Mouse (Mus musculus): ENCODE data around the gene Slc6a6. TPM values are rescaled to one million over a fixed set of nuclear protein-coding genes. Genes with fewer than 3 reads are reported as not detected.

Gene Slc6a6
- total and polyA plus RNA-seq, 3 experiments, result 54.6 to 90.0 TPM; not detected in 1

DNA sequence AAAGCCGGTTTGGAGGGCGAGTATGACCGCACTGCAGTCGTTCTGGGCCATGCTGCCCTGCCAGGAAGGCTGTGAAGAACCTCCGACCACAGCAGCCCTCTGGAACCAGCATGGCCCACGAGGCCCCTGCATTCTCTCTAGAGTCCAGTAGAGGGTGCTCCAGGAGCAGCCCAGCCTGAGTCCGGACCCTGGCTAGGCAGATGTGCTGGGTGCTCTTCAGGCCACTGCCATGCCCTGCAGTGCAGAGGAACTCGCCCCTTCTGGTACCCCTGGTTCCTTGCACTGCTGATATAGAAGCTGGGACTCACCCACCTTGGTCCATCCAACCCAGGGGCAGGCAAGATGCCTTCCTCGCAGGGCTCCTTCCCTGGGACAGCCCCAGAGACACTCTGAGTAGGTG lies 92.7 kb downstream of the Slc6a6 start:
- no peaks in the 10 kb centered on the region for H3K36me3 ChIP-seq (ENCODE audit: control insufficient read depth in 1 of 2, insufficient read depth in 2 of 2, low read length in 2 of 2)
- TF ChIP-seq MYB (IDR thresholded peaks at IDR 0.05; ENCODE audit: low read depth, low read length), result no peak
- TF ChIP-seq ZC3H11A (IDR thresholded peaks at IDR 0.05; ENCODE audit: low read depth, low read length), result peak; percentile 63
- no peak for TF ChIP-seq MXI1 (IDR thresholded peaks at IDR 0.05; ENCODE audit: low read depth, low read length)
- TF ChIP-seq NRF1 (IDR thresholded peaks at IDR 0.05; ENCODE audit: insufficient read depth, low read depth, low read length, poor library complexity, severe bottlenecking), result no peak
- TF ChIP-seq SMC3 (IDR thresholded peaks at IDR 0.05; ENCODE audit: low read depth, low read length), result peak; percentile 84
- no peak for TF ChIP-seq MYC (IDR thresholded peaks at IDR 0.05; ENCODE audit: low read depth, low read length)
- no peak for TF ChIP-seq TCF12 (IDR thresholded peaks at IDR 0.05; ENCODE audit: low read depth, low read length)
- peak; percentile 79 for TF ChIP-seq RAD21 (IDR thresholded peaks at IDR 0.05; ENCODE audit: low read depth, low read length)
- no peak for TF ChIP-seq POLR2AphosphoS5 (IDR thresholded peaks at IDR 0.05; ENCODE audit: borderline replicate concordance, low read depth, low read length)
- TF ChIP-seq MEF2A (IDR thresholded peaks at IDR 0.05; ENCODE audit: extremely low read depth, insufficient replicate concordance, low read depth, low read length, poor library complexity, severe bottlenecking), result no peak
- TF ChIP-seq GABPA (IDR thresholded peaks at IDR 0.05; ENCODE audit: low read depth, low read length), result no peak
- no peak for TF ChIP-seq CHD1 (IDR thresholded peaks at IDR 0.05; ENCODE audit: low read depth, low read length)
- TF ChIP-seq ZKSCAN1 (IDR thresholded peaks at IDR 0.05; ENCODE audit: low read depth, low read length), result no peak
- TF ChIP-seq CTCF (IDR thresholded peaks at IDR 0.05 in 2 of 3, conservative IDR thresholded peaks at IDR 0.05 in 1 of 3; ENCODE audit: control insufficient read depth in 1 of 3, insufficient read depth in 1 of 3, low read depth in 2 of 3, low read length in 3 of 3, poor library complexity in 1 of 3, severe bottlenecking in 1 of 3), result peak; percentile 75 to 90 (median 84)
- no peak overlapping the region for H3K27ac ChIP-seq (ENCODE audit: control insufficient read depth, low read depth, low read length)
- H3K4me1 ChIP-seq (ENCODE audit: control insufficient read depth in 1 of 2, insufficient read depth in 2 of 2, low read length in 2 of 2), result no peaks in the 10 kb centered on the region
- no peak overlapping the region for H3K9ac ChIP-seq (ENCODE audit: control insufficient read depth, low read depth, low read length, poor library complexity, severe bottlenecking)
- no peaks in the 10 kb centered on the region for H3K79me2 ChIP-seq (ENCODE audit: control insufficient read depth, insufficient read depth, low read length, poor library complexity)
- DNase-seq (ENCODE audit: low read depth, low spot score), result peak; percentile 62
- H3K27me3 ChIP-seq (ENCODE audit: control insufficient read depth in 1 of 2, insufficient read depth in 2 of 2, low read length in 2 of 2), result peaks cover 3 to 10% of the 10 kb centered on the region in 2 experiments
- no peak overlapping the region for H3K4me3 ChIP-seq (ENCODE audit: control insufficient read depth in 1 of 2, insufficient read depth in 1 of 2, low read depth in 2 of 2, low read length in 2 of 2)
- no peaks in the 10 kb centered on the region for H3K9me3 ChIP-seq (replicated peaks; ENCODE audit: insufficient read depth, low read length)

DNA sequence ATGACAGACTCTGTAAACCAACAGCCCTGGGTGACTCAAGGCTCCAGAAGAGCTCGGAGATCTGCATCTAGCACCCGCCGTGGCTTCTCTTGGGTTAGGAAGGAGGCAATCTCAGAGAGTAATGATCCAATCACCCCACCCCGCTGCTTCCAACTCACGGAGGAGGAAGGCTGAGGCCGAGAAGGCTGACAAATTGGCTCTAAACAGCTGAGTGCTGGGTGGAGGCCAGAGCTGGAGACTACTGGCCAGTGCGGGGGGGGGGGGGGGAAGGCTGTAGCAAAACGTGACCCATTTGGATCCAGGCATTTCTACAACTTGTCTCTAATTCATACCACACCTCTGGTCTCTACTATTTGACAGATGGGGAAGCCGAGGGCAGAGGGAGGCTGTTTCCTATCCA lies 95.4 kb downstream of the Slc6a6 start:
- Histone ChIP-seq H3K9ac (ENCODE audit: control insufficient read depth, low read depth, low read length, poor library complexity, severe bottlenecking) (no peak overlapping the region), H3K79me2 (ENCODE audit: control insufficient read depth, insufficient read depth, low read length, poor library complexity) (no peaks in the 10 kb centered on the region), H3K9me3 (replicated peaks; ENCODE audit: insufficient read depth, low read length) (no peaks in the 10 kb centered on the region), H3K36me3 (ENCODE audit: control insufficient read depth in 1 of 2, insufficient read depth in 2 of 2, low read length in 2 of 2) (no peaks in the 10 kb centered on the region), H3K27ac (ENCODE audit: control insufficient read depth, low read depth, low read length) (no peak overlapping the region), H3K4me1 (ENCODE audit: control insufficient read depth in 1 of 2, insufficient read depth in 2 of 2, low read length in 2 of 2) (no peaks in the 10 kb centered on the region), H3K27me3 (ENCODE audit: control insufficient read depth in 1 of 2, insufficient read depth in 2 of 2, low read length in 2 of 2) (peaks cover 3 to 8% of the 10 kb centered on the region in 2 experiments), H3K4me3 (ENCODE audit: control insufficient read depth in 1 of 2, insufficient read depth in 1 of 2, low read depth in 2 of 2, low read length in 2 of 2) (no peak overlapping the region)
- no peak for DNase-seq (ENCODE audit: low read depth, low spot score)
- TF ChIP-seq NRF1 (IDR thresholded peaks at IDR 0.05; ENCODE audit: insufficient read depth, low read depth, low read length, poor library complexity, severe bottlenecking) (no peak), POLR2A (IDR thresholded peaks at IDR 0.05; ENCODE audit: control insufficient read depth in 1 of 2, insufficient read depth in 1 of 2, low read depth in 1 of 2, low read length in 2 of 2, poor library complexity in 1 of 2) (no peak), GABPA (IDR thresholded peaks at IDR 0.05; ENCODE audit: low read depth, low read length) (no peak), TCF12 (IDR thresholded peaks at IDR 0.05; ENCODE audit: low read depth, low read length) (no peak), HCFC1 (IDR thresholded peaks at IDR 0.05; ENCODE audit: low read depth, low read length) (no peak), KAT2A (conservative IDR thresholded peaks at IDR 0.05; ENCODE audit: low read depth, low read length) (no peak), SMC3 (IDR thresholded peaks at IDR 0.05; ENCODE audit: low read depth, low read length) (no peak), E2F4 (IDR thresholded peaks at IDR 0.05; ENCODE audit: borderline replicate concordance, low read depth, low read length) (no peak), TBP (IDR thresholded peaks at IDR 0.05; ENCODE audit: low read depth, low read length) (no peak)
